Mouse (Mus musculus): ENCODE results near the gene Samt1.
"Not testable (repeated sequence)": the region's sequence is repeated elsewhere in the genome, so short reads cannot be mapped to it uniquely, and the experiment has no call there.

The Samt1 gene

DNA sequence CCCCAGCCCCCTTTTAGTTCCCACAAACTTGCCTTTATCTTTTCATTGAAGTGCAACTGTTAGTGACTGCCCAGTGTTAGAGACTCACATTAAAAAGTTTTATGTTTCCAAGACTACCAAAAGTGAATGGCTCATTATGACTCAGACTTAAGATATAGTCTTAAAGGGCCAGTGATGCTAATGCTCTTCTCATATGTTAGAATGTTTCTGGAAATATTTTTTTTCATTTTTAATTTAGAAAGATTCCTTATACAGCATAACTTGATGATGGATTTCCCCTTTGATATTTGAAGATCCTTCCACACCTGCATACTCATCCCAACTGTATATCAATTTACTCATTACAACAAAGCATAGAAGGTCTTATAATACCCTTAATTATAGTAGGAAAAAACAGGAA, at the start of gene Samt1:
Gene Samt1, minus strand, starts transcription at position 101 of the 400 bp plus-strand sequence.
- not testable (repeated sequence) for DNase-seq (ENCODE audit: low spot score)

DNA sequence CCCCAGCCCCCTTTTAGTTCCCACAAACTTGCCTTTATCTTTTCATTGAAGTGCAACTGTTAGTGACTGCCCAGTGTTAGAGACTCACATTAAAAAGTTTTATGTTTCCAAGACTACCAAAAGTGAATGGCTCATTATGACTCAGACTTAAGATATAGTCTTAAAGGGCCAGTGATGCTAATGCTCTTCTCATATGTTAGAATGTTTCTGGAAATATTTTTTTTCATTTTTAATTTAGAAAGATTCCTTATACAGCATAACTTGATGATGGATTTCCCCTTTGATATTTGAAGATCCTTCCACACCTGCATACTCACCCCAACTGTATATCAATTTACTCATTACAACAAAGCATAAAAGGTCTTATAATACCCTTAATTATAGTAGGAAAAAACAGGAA, 42.5 kb upstream of the Samt1 start, which contains the start of gene Gm10057:
Gene Gm10057, minus strand, starts transcription at position 101 of the 400 bp plus-strand sequence.
- not testable (repeated sequence) for DNase-seq (ENCODE audit: low spot score)

DNA sequence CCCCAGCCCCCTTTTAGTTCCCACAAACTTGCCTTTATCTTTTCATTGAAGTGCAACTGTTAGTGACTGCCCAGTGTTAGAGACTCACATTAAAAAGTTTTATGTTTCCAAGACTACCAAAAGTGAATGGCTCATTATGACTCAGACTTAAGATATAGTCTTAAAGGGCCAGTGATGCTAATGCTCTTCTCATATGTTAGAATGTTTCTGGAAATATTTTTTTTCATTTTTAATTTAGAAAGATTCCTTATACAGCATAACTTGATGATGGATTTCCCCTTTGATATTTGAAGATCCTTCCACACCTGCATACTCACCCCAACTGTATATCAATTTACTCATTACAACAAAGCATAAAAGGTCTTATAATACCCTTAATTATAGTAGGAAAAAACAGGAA, 21.3 kb upstream of the Samt1 start, which contains the start of gene 4921511M17Rik:
Gene 4921511M17Rik, minus strand, starts transcription at position 101 of the 400 bp plus-strand sequence.
- not testable (repeated sequence) for DNase-seq (ENCODE audit: low spot score)

DNA sequence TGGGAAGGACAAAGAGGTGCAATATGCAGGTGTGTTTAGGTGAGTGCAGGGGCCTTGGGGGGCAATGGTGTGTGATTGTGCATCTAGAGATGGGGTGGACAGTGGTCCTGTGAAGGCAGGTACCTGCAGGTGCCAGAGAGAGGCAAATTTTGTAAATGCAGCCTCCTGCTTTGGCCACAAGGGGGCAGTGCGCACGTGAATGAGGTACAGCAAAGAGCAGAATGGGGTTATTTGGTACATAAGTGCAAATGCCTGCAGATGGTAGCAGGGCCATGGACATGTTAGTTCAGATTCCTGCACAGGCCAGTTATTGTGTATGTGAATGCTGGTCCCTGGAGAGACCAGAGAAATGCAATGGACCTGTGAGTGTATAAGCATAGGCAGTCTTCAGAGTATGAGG, 35.5 kb downstream of the Samt1 start:
- not testable (repeated sequence) for DNase-seq (ENCODE audit: low spot score)

DNA sequence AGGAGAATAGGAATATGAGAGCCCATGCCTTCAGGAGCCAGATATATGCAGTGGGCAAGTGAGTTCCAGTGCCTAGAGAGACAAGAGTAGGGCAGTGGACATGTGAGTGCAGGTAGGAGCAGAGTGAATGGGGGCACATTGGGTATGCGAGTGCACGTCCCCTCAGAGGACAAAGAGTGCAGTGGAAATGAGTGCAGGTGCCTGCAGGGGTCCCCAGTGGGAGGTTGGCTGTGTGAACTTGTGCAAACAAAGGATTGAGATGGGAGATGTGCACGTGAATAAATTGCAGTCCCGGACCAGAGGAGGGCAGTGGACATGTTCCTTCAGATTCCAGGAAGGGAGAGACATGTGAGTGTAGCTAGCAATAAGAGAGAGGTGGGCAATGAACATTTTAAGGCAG, 36.0 kb downstream of the Samt1 start:
- DNase-seq (ENCODE audit: low spot score): not testable (repeated sequence)

DNA sequence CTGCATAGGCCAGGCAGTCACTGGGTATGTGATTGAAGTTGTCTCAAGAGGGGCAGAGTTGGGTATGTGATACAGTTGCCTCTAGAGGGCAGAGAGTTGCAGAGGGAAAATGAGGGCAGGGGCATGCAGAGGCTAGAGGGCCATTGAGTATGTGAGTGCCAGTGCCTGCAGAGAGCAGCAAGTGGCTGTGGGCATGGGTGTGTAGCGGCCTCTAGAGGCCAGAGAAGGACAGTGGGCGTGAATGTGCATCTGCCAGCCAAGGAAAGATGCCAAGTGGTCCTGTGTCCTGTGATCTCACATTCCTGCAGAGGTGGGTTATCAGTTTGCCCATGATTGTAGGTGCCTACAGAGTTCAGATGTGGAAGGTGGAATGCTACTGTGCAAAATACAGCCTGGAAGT, 38.0 kb downstream of the Samt1 start:
- no peak for DNase-seq (ENCODE audit: low spot score)

DNA sequence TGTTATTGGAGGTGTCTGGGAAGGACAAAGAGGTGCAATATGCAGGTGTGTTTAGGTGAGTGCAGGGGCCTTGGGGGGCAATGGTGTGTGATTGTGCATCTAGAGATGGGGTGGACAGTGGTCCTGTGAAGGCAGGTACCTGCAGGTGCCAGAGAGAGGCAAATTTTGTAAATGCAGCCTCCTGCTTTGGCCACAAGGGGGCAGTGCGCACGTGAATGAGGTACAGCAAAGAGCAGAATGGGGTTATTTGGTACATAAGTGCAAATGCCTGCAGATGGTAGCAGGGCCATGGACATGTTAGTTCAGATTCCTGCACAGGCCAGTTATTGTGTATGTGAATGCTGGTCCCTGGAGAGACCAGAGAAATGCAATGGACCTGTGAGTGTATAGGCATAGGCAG, 59.6 kb downstream of the Samt1 start:
- DNase-seq (ENCODE audit: low spot score): not testable (repeated sequence)
